Mouse (Mus musculus): ENCODE measurements around the gene Hist1h2bg.

DNA sequence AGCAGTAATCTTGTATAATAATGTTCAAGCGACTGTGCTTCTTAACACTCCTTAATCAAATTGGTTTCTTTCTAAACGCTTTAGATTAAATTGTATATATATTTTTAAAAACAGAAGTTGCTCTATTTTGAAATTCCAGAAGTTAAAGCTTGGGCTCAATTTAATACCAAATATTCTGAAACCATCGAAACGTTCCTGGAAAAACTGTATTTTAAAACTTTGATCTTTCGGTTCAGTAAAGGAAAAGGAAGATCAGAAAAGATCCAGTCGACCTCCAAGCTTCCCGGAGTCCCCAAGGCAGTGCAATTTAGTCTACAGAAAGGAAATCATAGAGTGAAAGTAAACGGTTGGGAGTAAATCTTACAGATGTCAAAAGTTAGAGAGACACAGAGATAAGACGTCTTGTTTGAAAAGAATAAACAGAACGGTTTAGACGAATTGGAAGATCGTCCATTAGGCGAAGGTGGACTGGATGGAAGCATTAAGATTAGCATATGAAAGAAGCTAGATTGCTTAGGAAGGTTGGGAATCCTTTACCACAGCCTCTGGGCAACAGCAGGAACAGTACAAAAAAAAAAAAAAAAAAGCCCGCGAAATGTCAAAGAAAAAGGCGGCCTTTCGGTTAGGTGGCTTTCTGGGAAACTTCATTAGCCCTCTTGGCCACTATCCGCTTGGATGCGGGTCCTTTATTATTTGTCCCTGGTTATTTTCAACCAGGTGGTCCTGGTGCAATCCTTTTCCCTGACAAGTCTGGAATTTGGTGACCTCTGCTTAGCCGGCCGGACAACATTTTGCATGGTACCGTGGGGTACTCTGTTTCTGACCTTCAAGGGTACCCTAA is 15.1 kb downstream of the Hist1h2bg start:
- TF ChIP-seq CTCF (IDR thresholded peaks at IDR 0.05; ENCODE audit: insufficient read depth, low read depth, low read length) = no peak
- no peak for TF ChIP-seq POLR2A (IDR thresholded peaks at IDR 0.05; ENCODE audit: insufficient read depth, low read depth, low read length)

Data from olfactory bulb, adult 2 months (tissue).